Mouse (Mus musculus): ENCODE data around the gene Gjc1.

GRCm38 (mm10) chr11:102772771-102773700 is 46.5 kb downstream of the Gjc1 start:
- TF ChIP-seq POLR2A (IDR thresholded peaks at IDR 0.05; ENCODE audit: low read depth, low read length): no peak
- no peak for TF ChIP-seq CTCF (IDR thresholded peaks at IDR 0.05; ENCODE audit: extremely low read depth, insufficient read depth, insufficient read length, insufficient replicate concordance)
